Mouse (Mus musculus) olfactory bulb, adult 2 months (tissue): ENCODE results near the gene Ect2l.

Source experiments
- CTCF ChIP-seq: fragments of 200-500 bp; IDR thresholded peaks from 2 replicates; pipeline ENCODE4 v1.5.1; 2012; ENCODE audit warnings: low read depth, mild to moderate bottlenecking, low read length, moderate library complexity; ENCODE audit not compliant: insufficient read depth
- POLR2A ChIP-seq: fragments of 200-500 bp; IDR thresholded peaks from 2 replicates; pipeline ENCODE4 v1.6.1; 2012; ENCODE audit warnings: mild to moderate bottlenecking, low read depth, low read length, moderate library complexity; ENCODE audit not compliant: insufficient read depth

DNA sequence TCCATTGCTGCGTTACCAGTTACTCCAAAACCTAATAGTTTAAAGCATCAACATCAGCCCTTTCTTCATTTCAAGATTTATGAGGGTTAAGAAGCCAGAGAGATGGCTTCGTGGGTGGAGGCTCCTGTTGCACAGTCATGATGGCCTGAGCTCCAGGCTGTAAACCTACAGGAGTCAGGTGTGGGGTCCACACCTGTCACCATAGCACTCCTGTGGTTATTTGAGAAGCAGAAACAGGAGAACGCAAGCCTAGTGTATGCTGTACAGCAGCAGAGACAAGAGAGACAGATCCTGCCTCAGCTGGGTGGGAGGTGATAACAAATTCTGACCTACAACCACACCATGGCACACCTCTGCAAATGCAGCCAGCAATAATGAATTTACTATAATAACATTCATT is 8.3 kb downstream of the Ect2l start:
- TF ChIP-seq CTCF (no peak), POLR2A (no peak)
